Mouse (Mus musculus): ENCODE results near the gene Tff1.

DNA sequence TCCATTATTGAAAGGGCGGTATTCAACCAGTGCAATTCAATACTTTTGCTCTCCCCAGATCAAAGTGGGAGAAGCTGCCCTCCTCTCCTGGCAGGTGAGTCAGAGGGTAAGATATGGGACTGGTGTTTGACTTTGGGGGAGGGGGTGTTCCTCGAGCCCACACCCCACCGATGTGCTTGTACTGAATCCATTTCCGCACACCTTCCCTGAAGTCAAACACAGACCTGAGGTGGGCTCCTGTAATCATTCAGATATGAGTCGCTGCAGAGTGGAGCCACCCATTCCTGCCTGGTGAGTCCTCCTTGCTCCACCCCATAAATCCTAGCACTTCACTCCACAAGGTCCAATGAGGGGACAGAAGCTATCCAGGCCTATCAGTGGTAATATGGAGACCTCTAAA is 4.7 kb upstream of the Tff1 start:
- no peak for TF ChIP-seq CTCF (IDR thresholded peaks at IDR 0.05; ENCODE audit: extremely low read depth, insufficient read depth, low read length)
- TF ChIP-seq POLR2A (IDR thresholded peaks at IDR 0.05; ENCODE audit: extremely low read depth, insufficient read depth, low read length), result no peak
